Mouse (Mus musculus) heart, postnatal 0 days (tissue): Measurements from ENCODE around the gene Mon1b. TPM values are rescaled to one million over a fixed set of nuclear protein-coding genes. Genes with fewer than 3 reads are reported as not detected.

Experiments
- ATAC-seq: fragments of 200-750 bp; cut with Nextera tagmentation; 2 replicates; pipeline ENCODE4 v1.8.0; 2017; ENCODE audit warnings: low read depth, moderate number of reproducible peaks, moderate library complexity; ENCODE audit not compliant: insufficient read depth
- DNase-seq: peaks from one replicate; pipeline ENCODE4 v3.0.0-alpha.2; 2016; ENCODE audit warnings: low spot score
- H3K27ac ChIP-seq: fragments of 300-500 bp; sonication (generic); 2 replicates; pipeline ENCODE4 v1.5.1; 2014; ENCODE audit warnings: low read depth, mild to moderate bottlenecking
- H3K27me3 ChIP-seq: fragments of 300-500 bp; sonication (generic); 2 replicates; pipeline ENCODE4 v1.6.1; 2014; ENCODE audit warnings: low read length, mixed read lengths; ENCODE audit not compliant: control insufficient read depth, insufficient read depth
- H3K36me3 ChIP-seq: fragments of 300-500 bp; sonication (generic); replicated peaks from 2 replicates; pipeline ENCODE4 v1.6.1; 2014; ENCODE audit warnings: low read length, mixed read lengths; ENCODE audit not compliant: control insufficient read depth, insufficient read depth
- H3K4me1 ChIP-seq: fragments of 300-500 bp; sonication (generic); 2 replicates; pipeline ENCODE4 v1.6.1; 2014; ENCODE audit warnings: antibody characterized with exemption; ENCODE audit not compliant: control insufficient read depth, insufficient read depth
- H3K4me2 ChIP-seq: fragments of 300-500 bp; sonication (generic); 2 replicates; pipeline ENCODE4 v1.6.1; 2014; ENCODE audit warnings: low read depth, mild to moderate bottlenecking, low read length, moderate library complexity
- H3K4me3 ChIP-seq: fragments of 300-500 bp; sonication (generic); 2 replicates; pipeline ENCODE4 v1.5.1; 2014; ENCODE audit warnings: low read depth, low read length
- H3K9ac ChIP-seq: fragments of 300-500 bp; sonication (generic); replicated peaks from 2 replicates; pipeline ENCODE4 v1.6.1; 2014; ENCODE audit warnings: low read depth, low read length, mixed read lengths
- H3K9me3 ChIP-seq: fragments of 300-500 bp; sonication (generic); replicated peaks from 2 replicates; pipeline ENCODE4 v1.6.1; 2016; ENCODE audit warnings: low read length; ENCODE audit not compliant: control insufficient read depth
- CTCF ChIP-seq: IDR thresholded peaks from 2 replicates; pipeline ENCODE4 v1.5.1; 2016; ENCODE audit warnings: antibody characterized with exemption, control low read depth, low read depth
- EP300 ChIP-seq: IDR thresholded peaks from 2 replicates; pipeline ENCODE4 v1.6.1; 2016; ENCODE audit warnings: antibody characterized with exemption, low read depth
- WGBS: fragments of 180-500 bp; shearing (Covaris S2); extraction: QIAGEN DNeasy Blood & Tissue Kit; methylation state at CpG from one replicate; pipeline ENCODE4 v1.1.7; 2014; 5-methylcytosine and 5-hydroxymethylcytosine counted together
- polyA plus RNA-seq: library from polyadenylated mRNA; unstranded; fragments of >200 nt; fragmentation: Nextera tagmentation; extraction: Ambion mirVana; gene quantifications from 2 replicates; pipeline ENCODE4 v1.2.1, GENCODE M21; 2015
- total RNA-seq: library from RNA; depleted of rRNA; stranded (reverse); fragments of >200 nt; gene quantifications from 2 replicates; pipeline ENCODE4 v1.2.3, GENCODE M21; 2014; ENCODE audit warnings: low replicate concordance

Mon1b gene
- total and polyA plus RNA-seq, 2 experiments from 2014 or later, result 2.3 to 3.5 TPM

- TF ChIP-seq CTCF (no peak), EP300 (no peak)
- H3K9me3 ChIP-seq, result no peaks in the 10 kb centered on the region
- H3K9ac ChIP-seq, result no peak overlapping the region
- ATAC-seq, result no peak
- H3K4me3 ChIP-seq, result no peak overlapping the region
- no peaks in the 10 kb centered on the region for H3K36me3 ChIP-seq
- WGBS, result 41% methylated on average over 4 of the region's 4 CpGs
- H3K4me2 ChIP-seq, result no peak overlapping the region
- H3K27ac ChIP-seq, result no peak overlapping the region
- DNase-seq, result no peak
- H3K27me3 ChIP-seq, result no peaks in the 10 kb centered on the region
- H3K4me1 ChIP-seq, result no peaks in the 10 kb centered on the region
Observed at GRCm38 (mm10) chr8:113653151-113653550, 17.8 kb downstream of the Mon1b start.

DNA sequence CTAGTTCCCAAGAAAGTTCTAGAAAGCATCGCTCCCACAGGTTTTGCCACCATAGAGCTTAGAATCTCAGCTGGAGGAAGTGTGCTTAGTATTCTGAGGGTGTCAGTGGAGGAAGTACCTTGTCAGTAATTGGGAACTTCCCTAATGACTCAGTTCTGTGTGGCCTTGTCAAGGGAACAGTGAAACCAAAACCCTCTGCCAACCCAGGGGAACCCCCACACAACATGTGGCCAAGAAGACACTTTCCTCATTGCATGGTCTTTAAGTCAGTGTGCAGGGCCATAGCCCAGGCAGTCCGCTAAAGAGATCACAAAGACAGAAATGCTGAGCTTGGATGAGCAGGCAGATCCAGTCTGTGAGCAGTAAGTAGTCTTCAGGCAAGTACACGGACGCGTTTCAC is 20.8 kb downstream of the Mon1b start:
- DNase-seq, result no peak
- 80% methylated on average over 5 of the region's 5 CpGs for WGBS
- TF ChIP-seq CTCF, result no peak
- TF ChIP-seq EP300, result no peak
- ATAC-seq, result no peak
- H3K27me3 ChIP-seq, result no peaks in the 10 kb centered on the region
- no peak overlapping the region for H3K4me2 ChIP-seq
- H3K9ac ChIP-seq, result no peak overlapping the region
- H3K4me1 ChIP-seq, result no peaks in the 10 kb centered on the region
- no peaks in the 10 kb centered on the region for H3K9me3 ChIP-seq
- no peak overlapping the region for H3K4me3 ChIP-seq
- no peaks in the 10 kb centered on the region for H3K36me3 ChIP-seq
- H3K27ac ChIP-seq, result no peak overlapping the region

DNA sequence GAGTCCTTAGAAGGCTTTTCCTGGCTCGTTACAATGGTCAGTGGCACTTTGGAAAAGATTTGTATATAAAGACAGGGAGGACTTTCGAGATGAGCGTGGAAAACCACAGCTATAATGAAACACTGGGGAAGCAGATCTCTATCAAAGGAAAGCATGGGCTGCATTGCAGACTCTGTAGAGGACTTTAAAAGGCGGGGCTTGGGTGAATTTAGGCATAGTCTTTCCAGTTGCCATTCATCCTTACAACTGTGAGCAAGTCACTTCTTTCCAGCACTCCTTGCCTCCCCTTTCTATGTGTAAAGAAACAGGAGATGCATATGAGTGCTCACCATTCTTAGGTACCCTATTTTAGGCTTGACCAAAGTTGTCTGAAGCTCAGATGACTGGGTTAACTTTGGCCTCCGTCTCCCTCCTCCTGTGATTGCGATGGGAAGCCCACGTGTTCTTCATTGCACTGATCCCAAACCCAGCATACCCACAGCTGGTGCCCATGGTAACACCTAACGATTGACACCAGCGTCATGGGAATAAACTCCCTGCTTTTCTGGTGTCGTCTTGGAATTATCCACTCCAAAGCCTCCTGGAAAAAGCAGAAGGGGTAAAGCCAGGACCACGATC is 21.4 kb downstream of the Mon1b start:
- Histone ChIP-seq H3K27me3 (no peaks in the 10 kb centered on the region), H3K9ac (no peak overlapping the region), H3K4me3 (no peak overlapping the region), H3K27ac (no peak overlapping the region), H3K9me3 (no peaks in the 10 kb centered on the region), H3K4me2 (no peak overlapping the region), H3K36me3 (no peaks in the 10 kb centered on the region), H3K4me1 (no peaks in the 10 kb centered on the region)
- no peak for DNase-seq
- 72% methylated on average over 11 of the region's 11 CpGs for WGBS
- ATAC-seq, result no peak
- TF ChIP-seq EP300 (no peak), CTCF (no peak)

DNA sequence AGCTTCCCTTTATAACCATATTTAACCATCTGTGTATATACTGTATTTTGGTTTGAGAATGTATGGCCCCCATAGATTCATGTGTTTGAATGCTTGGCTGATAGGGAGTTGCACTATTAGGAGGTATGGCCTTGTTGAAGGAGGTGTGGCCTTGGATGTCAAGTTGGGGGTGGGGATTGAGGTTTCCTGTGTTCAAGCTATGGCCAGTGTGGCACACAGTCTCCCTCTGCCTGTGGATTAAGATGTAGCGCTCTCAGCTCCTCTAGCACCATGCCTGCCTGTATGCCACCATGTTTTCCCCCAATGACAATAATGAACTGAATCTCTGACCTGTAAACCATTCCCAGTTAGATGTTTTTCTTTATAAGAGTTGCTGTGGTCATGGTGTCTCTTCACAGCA is 24.7 kb downstream of the Mon1b start:
- Histone ChIP-seq H3K4me2 (no peak overlapping the region), H3K4me1 (no peaks in the 10 kb centered on the region), H3K9me3 (no peaks in the 10 kb centered on the region), H3K27ac (no peak overlapping the region), H3K36me3 (no peaks in the 10 kb centered on the region), H3K27me3 (no peaks in the 10 kb centered on the region), H3K4me3 (no peak overlapping the region), H3K9ac (no peak overlapping the region)
- DNase-seq (no peak), ATAC-seq (no peak)
- 84% methylated on average over 1 of the region's 1 CpGs for WGBS
- TF ChIP-seq EP300 (no peak), CTCF (no peak)

DNA sequence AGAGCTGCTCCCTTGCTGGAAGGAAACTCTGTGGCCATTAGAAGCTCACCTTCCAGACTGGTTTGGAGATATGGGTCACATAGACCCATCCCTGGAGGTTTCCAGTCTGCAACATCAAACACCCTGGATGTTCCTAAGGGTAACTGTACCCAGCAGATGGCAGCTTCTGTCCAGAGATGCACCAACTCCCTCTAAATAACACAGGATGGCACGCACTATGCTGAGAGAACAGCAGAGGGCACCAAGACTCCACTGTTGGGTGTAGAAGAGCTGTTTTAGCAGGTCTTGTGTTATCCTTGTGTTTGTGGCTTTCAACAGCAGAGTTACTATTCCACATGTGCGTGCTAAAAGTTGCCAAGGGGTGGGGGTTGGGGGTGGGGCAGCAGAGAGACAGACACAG is 29.2 kb downstream of the Mon1b start:
- Histone ChIP-seq H3K4me3 (no peak overlapping the region), H3K27ac (no peak overlapping the region), H3K27me3 (no peaks in the 10 kb centered on the region), H3K4me1 (no peaks in the 10 kb centered on the region), H3K9me3 (no peaks in the 10 kb centered on the region), H3K36me3 (no peaks in the 10 kb centered on the region), H3K9ac (no peak overlapping the region), H3K4me2 (no peak overlapping the region)
- TF ChIP-seq CTCF, result peak; percentile 99
- no peak for TF ChIP-seq EP300
- ATAC-seq (peak; percentile 64; the same call in 1 of the 2 replicates), DNase-seq (peak; percentile 55)
- 4% methylated on average over 2 of the region's 2 CpGs for WGBS

DNA sequence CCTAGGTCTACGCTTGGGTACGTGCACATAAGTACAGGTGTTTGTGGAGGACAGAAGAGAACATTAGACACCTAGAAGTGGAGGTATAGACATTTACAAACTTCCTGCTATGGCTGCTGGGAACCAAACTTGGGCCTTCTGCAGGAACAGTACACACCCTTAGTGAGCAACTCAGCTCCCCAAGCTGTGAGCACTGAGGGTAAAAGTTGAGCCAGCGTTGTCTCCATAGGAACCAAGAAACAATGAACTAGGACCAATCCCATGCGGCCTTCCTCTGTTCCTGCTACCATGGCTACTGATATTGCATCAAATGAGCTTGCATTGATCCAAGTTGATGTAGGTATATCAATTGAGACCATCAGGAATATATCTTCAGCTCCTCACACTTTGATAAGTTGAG is 29.6 kb downstream of the Mon1b start:
- no peaks in the 10 kb centered on the region for H3K36me3 ChIP-seq
- ATAC-seq (no peak), DNase-seq (no peak)
- H3K9ac ChIP-seq, result no peak overlapping the region
- H3K4me3 ChIP-seq, result no peak overlapping the region
- no peaks in the 10 kb centered on the region for H3K9me3 ChIP-seq
- TF ChIP-seq CTCF, result no peak
- WGBS, result 65% methylated on average over 4 of the region's 4 CpGs
- H3K27me3 ChIP-seq, result no peaks in the 10 kb centered on the region
- H3K4me2 ChIP-seq, result no peak overlapping the region
- H3K27ac ChIP-seq, result no peak overlapping the region
- no peaks in the 10 kb centered on the region for H3K4me1 ChIP-seq
